Mouse (Mus musculus) MEL-GATA-1-ER (cell line): ENCODE measurements around the gene Olfr1302.

ENCODE experiments used
- DNase-seq: peaks from one replicate; pipeline ENCODE4 v3.0.0-alpha.2; 2012; ENCODE audit warnings: low read depth; ENCODE audit errors: extremely low read depth

Gene Olfr1302

DNA sequence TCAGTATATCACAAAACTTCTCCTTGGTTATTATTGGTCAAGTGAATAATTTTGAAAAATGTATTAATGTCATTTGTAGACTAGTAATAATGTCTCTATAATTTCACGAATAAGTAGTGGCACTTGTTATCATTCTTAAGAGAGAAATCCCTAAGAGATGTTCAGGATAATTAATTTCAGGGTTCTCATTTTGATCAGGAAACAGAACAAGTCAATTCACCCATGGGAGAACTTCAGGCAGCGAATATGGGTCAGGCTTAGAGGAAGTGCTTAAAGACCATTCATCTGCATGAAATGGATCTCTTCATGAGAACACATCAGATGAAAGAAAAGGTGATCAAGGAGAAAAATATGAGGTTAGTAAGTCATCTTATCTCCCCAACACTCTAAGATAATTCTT is at the start of gene Olfr1302:
Olfr1302 (plus strand) TSS at position 301 of the 400 bp plus-strand sequence.
- DNase-seq = no peak

DNA sequence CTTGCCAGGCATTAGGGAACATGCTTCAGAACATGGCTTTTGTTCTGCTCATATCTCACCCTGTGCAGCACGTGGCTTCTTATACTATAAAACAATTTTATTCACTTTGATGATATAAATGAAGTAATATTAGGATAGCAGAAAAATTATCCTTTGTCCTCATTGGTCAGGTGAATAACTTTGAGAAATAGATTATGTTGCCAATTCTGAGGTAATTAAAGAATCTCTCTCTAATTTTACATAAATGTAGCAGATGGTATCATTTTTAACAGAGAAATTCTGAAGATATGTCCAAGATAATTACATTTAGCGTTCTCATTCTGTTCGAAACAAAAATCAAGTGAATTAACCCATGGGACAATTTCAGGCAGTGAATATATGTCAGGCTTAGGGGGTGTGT is 26.5 kb upstream of the Olfr1302 start, which contains the start of gene Olfr1301:
Olfr1301 (plus strand) TSS at position 301 of the 400 bp plus-strand sequence.
- DNase-seq = no peak

DNA sequence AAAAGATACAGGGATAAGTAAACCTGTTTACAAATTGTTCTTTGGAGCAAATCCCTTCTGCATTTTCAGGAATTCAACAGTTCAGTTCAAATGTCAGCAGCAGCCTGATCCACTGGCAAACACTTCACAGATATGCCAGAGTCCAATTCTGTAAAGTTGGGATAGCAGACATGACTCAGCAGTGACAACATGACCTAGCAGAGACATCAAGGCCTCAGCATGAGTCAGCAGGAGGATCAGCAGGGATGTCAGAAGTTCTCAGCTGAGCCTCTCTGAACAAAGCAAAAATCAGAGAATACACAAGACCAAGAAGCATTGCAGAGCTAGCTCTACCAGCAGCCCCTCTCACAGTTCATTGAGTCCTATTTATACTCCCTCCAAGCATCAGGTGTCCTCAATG is 35.7 kb downstream of the Olfr1302 start:
- DNase-seq = peak; percentile 19

DNA sequence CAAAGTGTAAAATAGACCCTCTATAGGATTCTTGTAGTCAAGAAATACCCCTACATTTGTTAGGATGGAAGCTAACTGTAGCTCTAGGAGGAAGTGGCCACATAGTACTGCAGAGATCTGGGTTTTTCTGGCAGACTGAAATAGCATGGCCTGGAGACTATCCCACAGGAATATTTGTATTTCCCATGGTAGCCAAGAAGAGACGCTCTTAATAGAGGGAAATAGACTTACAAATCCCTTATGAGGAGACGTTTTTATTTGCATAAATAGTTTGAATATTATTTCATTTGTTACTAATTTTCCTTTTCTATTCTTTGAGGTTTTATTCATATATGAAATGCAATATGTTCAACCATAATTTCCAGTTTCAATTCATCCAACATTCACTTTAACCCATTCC is 43.0 kb downstream of the Olfr1302 start, which contains the start of gene Olfr1303:
Olfr1303 (minus strand) TSS at position 101 of the 400 bp plus-strand sequence.
- no peak for DNase-seq
